Mouse (Mus musculus) midbrain, embryonic 13.5 days (tissue): ENCODE results near the gene Pdpk1. TPM values are rescaled to one million over a fixed set of nuclear protein-coding genes. Genes with fewer than 3 reads are reported as not detected.
A peak's percentile ranks its signal among the peaks of the same experiment; 100 is the strongest.

ENCODE experiments used
- ATAC-seq: fragments of 200-750 bp; cut with Nextera tagmentation; 2 replicates; pipeline ENCODE4 v1.8.0; 2017; ENCODE audit warnings: mild to moderate bottlenecking, moderate TSS enrichment, moderate library complexity
- H3K27ac ChIP-seq: fragments of 300-500 bp; sonication (generic); 2 replicates; pipeline ENCODE4 v1.5.1; 2015; ENCODE audit warnings: inconsistent platforms, mild to moderate bottlenecking, moderate library complexity
- H3K27me3 ChIP-seq: fragments of 300-500 bp; sonication (generic); 2 replicates; pipeline ENCODE4 v1.6.1; 2015; ENCODE audit warnings: mild to moderate bottlenecking, inconsistent platforms
- H3K36me3 ChIP-seq: fragments of 300-500 bp; sonication (generic); 2 replicates; pipeline ENCODE4 v1.6.1; 2015; ENCODE audit warnings: mild to moderate bottlenecking, inconsistent platforms
- H3K4me1 ChIP-seq: fragments of 300-500 bp; sonication (generic); replicated peaks from 2 replicates; pipeline ENCODE4 v1.6.1; 2015; ENCODE audit warnings: inconsistent platforms
- H3K4me2 ChIP-seq: fragments of 300-500 bp; sonication (generic); replicated peaks from 2 replicates; pipeline ENCODE4 v1.6.1; 2015; ENCODE audit warnings: moderate library complexity, mild to moderate bottlenecking, inconsistent platforms
- H3K4me3 ChIP-seq: fragments of 300-500 bp; sonication (generic); replicated peaks from 2 replicates; pipeline ENCODE4 v1.5.1; 2015; ENCODE audit warnings: mild to moderate bottlenecking, inconsistent platforms
- H3K9ac ChIP-seq: fragments of 300-500 bp; sonication (generic); replicated peaks from 2 replicates; pipeline ENCODE4 v1.6.1; 2015; ENCODE audit warnings: mild to moderate bottlenecking, inconsistent platforms
- H3K9me3 ChIP-seq: fragments of 300-500 bp; sonication (generic); 2 replicates; pipeline ENCODE4 v1.6.1; 2016; ENCODE audit warnings: mild to moderate bottlenecking, inconsistent platforms
- WGBS: fragments of 180-500 bp; shearing (Covaris S2); methylation state at CpG from one replicate; pipeline ENCODE4 v1.1.7; 2015; 5-methylcytosine and 5-hydroxymethylcytosine counted together
- polyA plus RNA-seq: library from polyadenylated mRNA; unstranded; fragments of >200 nt; fragmentation: Nextera tagmentation; extraction: Ambion mirVana; gene quantifications from 2 replicates; pipeline ENCODE4 v1.2.1, GENCODE M21; 2015

The Pdpk1 gene
- polyA plus RNA-seq, 1 experiment from 2014 or later: 63.1 TPM

GRCm38 (mm10) chr17:24171738-24172137 lies 21.0 kb upstream of the Pdpk1 start:
- Histone ChIP-seq H3K4me1 (peaks cover 24% of the 10 kb centered on the region), H3K36me3 (peaks cover 9% of the 10 kb centered on the region), H3K4me2 (no peak overlapping the region), H3K9ac (no peak overlapping the region), H3K9me3 (no peaks in the 10 kb centered on the region), H3K27me3 (peaks cover 2% of the 10 kb centered on the region; the same call in 1 of the 2 replicates), H3K4me3 (no peak overlapping the region), H3K27ac (no peak overlapping the region)
- no peak for ATAC-seq
- 93% methylated on average over 4 of the region's 4 CpGs for WGBS

DNA sequence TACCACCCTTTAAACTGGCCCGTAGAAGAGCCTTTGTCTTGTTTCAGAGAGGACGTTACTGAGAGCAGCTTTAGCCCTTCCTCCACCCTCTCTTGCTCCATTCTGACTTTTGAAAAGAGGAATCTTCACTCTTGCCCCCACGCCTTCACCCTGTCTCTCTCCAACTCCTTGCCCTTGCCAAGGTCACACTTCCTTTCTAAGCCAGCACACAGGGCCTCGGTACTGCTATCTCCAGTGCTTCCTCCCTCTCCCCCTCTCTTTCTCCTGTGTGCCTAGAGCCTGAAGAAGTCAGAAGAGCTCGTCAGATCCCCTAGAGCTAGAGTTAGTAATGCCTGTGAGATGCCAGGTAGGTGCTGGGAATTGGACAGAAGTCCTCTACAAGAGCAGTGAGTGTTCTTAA lies 20.0 kb upstream of the Pdpk1 start:
- no peaks in the 10 kb centered on the region for H3K9me3 ChIP-seq
- H3K27ac ChIP-seq: no peak overlapping the region
- no peak overlapping the region for H3K9ac ChIP-seq
- no peak for ATAC-seq
- H3K4me3 ChIP-seq: no peak overlapping the region
- peaks cover 25% of the 10 kb centered on the region for H3K4me1 ChIP-seq
- peaks cover 2% of the 10 kb centered on the region; the same call in 1 of the 2 replicates for H3K27me3 ChIP-seq
- peaks cover 15% of the 10 kb centered on the region for H3K36me3 ChIP-seq
- H3K4me2 ChIP-seq: 0 out of 2 replicates have a peak overlapping the region, but pooled peaks have one; percentile 9
- WGBS: 78% methylated on average over 5 of the region's 5 CpGs

DNA sequence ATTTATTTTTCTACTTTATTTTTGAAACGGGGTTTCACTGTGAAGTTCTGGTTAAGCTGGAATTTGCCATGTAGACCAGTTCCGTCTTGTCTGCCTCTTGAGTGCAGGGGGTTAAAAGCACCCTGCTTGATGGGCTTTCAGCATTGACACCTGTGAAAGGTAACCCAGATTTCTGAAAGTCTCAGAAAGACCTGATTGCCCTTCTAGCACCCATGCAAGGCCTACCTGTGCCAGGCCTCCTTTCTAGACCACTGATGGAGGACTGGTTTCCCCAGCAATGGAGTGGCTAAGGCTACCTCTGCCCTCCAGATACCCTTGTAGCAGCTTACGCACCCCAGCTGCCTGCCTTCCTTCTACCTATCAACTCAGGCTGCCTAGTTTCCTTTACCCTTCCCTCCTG lies 19.4 kb upstream of the Pdpk1 start:
- H3K27ac ChIP-seq: peak overlapping the region; percentile 98
- H3K4me3 ChIP-seq: peak overlapping the region; percentile 96
- H3K4me2 ChIP-seq: peak overlapping the region; percentile 94
- ATAC-seq: 0 out of 2 replicates have a peak, but pooled peaks have one; percentile 1
- H3K9me3 ChIP-seq: no peaks in the 10 kb centered on the region
- H3K4me1 ChIP-seq: peaks cover 28% of the 10 kb centered on the region
- peaks cover 21% of the 10 kb centered on the region for H3K36me3 ChIP-seq
- WGBS: 65% methylated on average over 3 of the region's 3 CpGs
- H3K9ac ChIP-seq: peak overlapping the region; percentile 95
- H3K27me3 ChIP-seq: peaks cover 2% of the 10 kb centered on the region; the same call in 1 of the 2 replicates

DNA sequence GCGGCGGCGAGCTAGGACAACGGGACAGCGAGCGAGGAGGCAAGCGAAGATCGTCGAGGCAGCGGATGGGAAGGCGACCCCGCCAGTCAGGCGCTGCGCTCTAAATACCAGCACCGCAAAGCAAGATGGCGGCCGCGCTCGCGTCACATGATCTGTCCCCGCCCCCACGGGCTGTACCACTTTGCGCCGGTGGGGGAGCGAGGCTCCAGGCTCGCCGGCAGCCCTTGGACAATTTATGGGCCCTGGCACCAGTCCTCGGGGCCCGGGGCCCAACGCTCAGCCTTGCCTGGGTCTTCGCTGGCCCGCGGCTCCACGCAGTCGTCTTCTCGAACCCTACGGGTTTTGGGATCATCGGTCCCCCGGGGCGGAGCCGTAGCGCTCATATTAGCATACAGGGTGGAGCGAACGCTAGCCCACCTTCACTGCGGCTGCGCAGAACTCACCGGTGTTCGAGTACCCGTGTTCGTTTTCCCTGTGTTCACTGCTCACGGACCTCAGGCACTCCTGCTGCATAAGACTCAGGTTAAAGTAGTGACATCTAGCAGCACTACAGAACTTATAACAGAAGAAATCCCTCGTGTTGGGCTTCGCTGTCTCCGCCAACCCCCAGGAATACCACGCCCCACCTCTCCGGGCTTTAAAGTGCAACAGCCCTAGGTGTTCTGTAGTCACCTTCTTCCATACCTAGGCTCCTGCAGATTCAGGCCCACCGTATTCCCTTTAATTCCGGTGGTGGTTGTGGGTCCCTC lies 18.8 kb upstream of the Pdpk1 start, which contains the start of gene Atp6v0c:
Atp6v0c (minus strand) TSS at position 386 of the 749 bp plus-strand sequence.
- Histone ChIP-seq H3K27ac (peak within 1 kb of the TSS; percentile 98), H3K4me1 (peaks cover 28% of the 10 kb centered on the region), H3K4me3 (peak within 1 kb of the TSS; percentile 96), H3K4me2 (peak within 1 kb of the TSS; percentile 94), H3K36me3 (peaks cover 28% of the 10 kb centered on the region), H3K27me3 (peaks cover 2% of the 10 kb centered on the region; the same call in 1 of the 2 replicates), H3K9me3 (no peaks in the 10 kb centered on the region), H3K9ac (peak within 1 kb of the TSS; percentile 95)
- peak; percentile 85 for ATAC-seq
- WGBS: under 1% methylated on average over 58 of the region's 58 CpGs

DNA sequence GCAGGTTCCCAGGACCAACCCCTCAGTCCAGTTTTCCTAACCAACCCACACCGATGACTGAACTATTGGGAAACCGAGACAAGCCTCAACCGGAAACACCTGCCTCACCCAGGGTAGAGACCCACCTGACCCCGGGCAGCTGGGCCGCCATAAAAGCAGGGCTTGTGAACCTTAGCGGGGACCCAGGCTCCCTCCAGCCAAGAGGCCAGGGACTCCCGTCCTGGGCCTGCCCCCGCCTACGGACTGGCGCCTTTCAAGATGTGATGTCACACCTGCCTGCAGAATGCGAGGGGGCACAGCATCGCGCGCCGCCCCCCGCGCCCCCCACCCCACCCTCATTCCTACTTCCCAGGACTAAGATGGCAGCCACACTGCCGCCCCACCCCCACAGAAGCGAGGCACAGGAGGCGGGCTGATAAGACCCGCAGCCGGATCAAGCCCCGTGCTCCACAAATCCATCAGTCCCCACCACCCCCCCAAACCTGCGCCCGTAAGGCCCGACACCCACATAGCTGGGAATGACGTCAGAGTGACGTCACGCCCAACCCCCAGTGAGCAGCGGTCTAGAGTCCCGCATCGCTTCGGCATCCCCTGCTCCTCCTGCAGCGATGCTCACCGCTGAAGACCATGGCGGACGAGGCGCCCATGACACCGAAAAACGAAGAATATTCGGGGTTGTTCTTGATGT lies 18.0 kb upstream of the Pdpk1 start:
- Histone ChIP-seq H3K9ac (peak overlapping the region; percentile 95), H3K9me3 (no peaks in the 10 kb centered on the region), H3K27ac (peak overlapping the region; percentile 98), H3K4me2 (peak overlapping the region; percentile 94), H3K36me3 (peaks cover 28% of the 10 kb centered on the region), H3K4me1 (peaks cover 28% of the 10 kb centered on the region), H3K27me3 (peaks cover 2% of the 10 kb centered on the region; the same call in 1 of the 2 replicates), H3K4me3 (peak overlapping the region; percentile 96)
- WGBS: under 1% methylated on average over 38 of the region's 41 CpGs
- peak; percentile 59 for ATAC-seq

- peak overlapping the region; percentile 95 for H3K9ac ChIP-seq
- 57% methylated on average over 7 of the region's 7 CpGs for WGBS
- H3K27ac ChIP-seq: peak overlapping the region; percentile 98; the same call in 1 of the 2 replicates
- peaks cover 28% of the 10 kb centered on the region for H3K36me3 ChIP-seq
- H3K4me1 ChIP-seq: peaks cover 31% of the 10 kb centered on the region
- H3K27me3 ChIP-seq: peaks cover 2% of the 10 kb centered on the region; the same call in 1 of the 2 replicates
- peak overlapping the region; percentile 94 for H3K4me2 ChIP-seq
- no peak for ATAC-seq
- no peaks in the 10 kb centered on the region for H3K9me3 ChIP-seq
- peak overlapping the region; percentile 96 for H3K4me3 ChIP-seq
These were observed 17.3 kb upstream of the Pdpk1 start for GRCm38 (mm10) chr17:24167891-24168505.

DNA sequence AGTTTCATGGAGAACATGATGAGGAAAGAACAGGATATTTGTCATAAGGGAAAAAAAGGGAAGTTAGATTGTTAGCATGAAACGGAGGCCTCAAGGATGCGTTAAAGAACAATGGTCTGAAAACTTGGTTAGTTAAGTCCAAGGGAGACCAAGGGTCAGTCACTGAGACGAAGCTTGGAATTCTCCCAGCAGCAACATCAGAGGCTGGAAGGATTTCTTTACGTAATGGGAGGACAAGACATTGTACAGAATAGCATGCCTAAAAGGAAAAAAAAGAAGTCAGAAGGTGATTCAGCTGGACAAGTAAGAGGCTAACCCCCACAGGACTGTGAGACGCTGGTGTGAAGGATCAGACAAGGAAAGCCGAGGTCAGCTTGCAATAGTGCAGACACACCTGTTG lies 16.4 kb upstream of the Pdpk1 start:
- peaks cover 40% of the 10 kb centered on the region for H3K4me1 ChIP-seq
- no peak overlapping the region for H3K27ac ChIP-seq
- peak overlapping the region; percentile 94 for H3K4me2 ChIP-seq
- peaks cover 28% of the 10 kb centered on the region for H3K36me3 ChIP-seq
- WGBS: 92% methylated on average over 6 of the region's 6 CpGs
- no peak for ATAC-seq
- H3K9me3 ChIP-seq: no peaks in the 10 kb centered on the region
- peak overlapping the region; percentile 96; the same call in 1 of the 2 replicates for H3K4me3 ChIP-seq
- H3K9ac ChIP-seq: no peak overlapping the region
- H3K27me3 ChIP-seq: peaks cover 2% of the 10 kb centered on the region; the same call in 1 of the 2 replicates

GRCm38 (mm10) chr17:24164566-24165259 lies 14.0 kb upstream of the Pdpk1 start:
- H3K4me1 ChIP-seq: peaks cover 40% of the 10 kb centered on the region
- no peaks in the 10 kb centered on the region for H3K27me3 ChIP-seq
- H3K4me2 ChIP-seq: no peak overlapping the region
- H3K9ac ChIP-seq: no peak overlapping the region
- no peak for ATAC-seq
- H3K27ac ChIP-seq: no peak overlapping the region
- peaks cover 31% of the 10 kb centered on the region for H3K36me3 ChIP-seq
- no peaks in the 10 kb centered on the region for H3K9me3 ChIP-seq
- 86% methylated on average over 11 of the region's 11 CpGs for WGBS
- no peak overlapping the region for H3K4me3 ChIP-seq

- H3K27ac ChIP-seq: peak within 1 kb of the TSS; percentile 83
- WGBS: 1% methylated on average over 47 of the region's 47 CpGs
- peak within 1 kb of the TSS; percentile 80 for H3K4me3 ChIP-seq
- peaks cover 31% of the 10 kb centered on the region for H3K36me3 ChIP-seq
- H3K9ac ChIP-seq: peak within 1 kb of the TSS; percentile 88
- peak; percentile 95 for ATAC-seq
- H3K27me3 ChIP-seq: no peaks in the 10 kb centered on the region
- H3K9me3 ChIP-seq: no peaks in the 10 kb centered on the region
- H3K4me2 ChIP-seq: peak within 1 kb of the TSS; percentile 98
- H3K4me1 ChIP-seq: peaks cover 39% of the 10 kb centered on the region
These were observed 12.6 kb upstream of the Pdpk1 start, which contains the start of gene Amdhd2 for GRCm38 (mm10) chr17:24163176-24163962. TSS of gene Amdhd2 (minus strand) at chr17:24163766.

- Histone ChIP-seq H3K4me1 (peaks cover 32% of the 10 kb centered on the region), H3K4me2 (peak overlapping the region; percentile 98), H3K36me3 (peaks cover 38% of the 10 kb centered on the region), H3K27ac (peak overlapping the region; percentile 83), H3K9ac (peak overlapping the region; percentile 88), H3K9me3 (no peaks in the 10 kb centered on the region), H3K27me3 (no peaks in the 10 kb centered on the region), H3K4me3 (peak overlapping the region; percentile 80)
- WGBS: 32% methylated on average over 17 of the region's 17 CpGs
- no peak; the same call in 1 of the 2 replicates for ATAC-seq
These were observed 12.0 kb upstream of the Pdpk1 start for GRCm38 (mm10) chr17:24162584-24163175.
